Mouse (Mus musculus): ENCODE measurements around the gene Nsd2. TPM values are rescaled to one million over a fixed set of nuclear protein-coding genes. Genes with fewer than 3 reads are reported as not detected.

Nsd2 gene
- polyA plus RNA-seq, 1 experiment from 2014 or later, result 81.6 TPM

DNA sequence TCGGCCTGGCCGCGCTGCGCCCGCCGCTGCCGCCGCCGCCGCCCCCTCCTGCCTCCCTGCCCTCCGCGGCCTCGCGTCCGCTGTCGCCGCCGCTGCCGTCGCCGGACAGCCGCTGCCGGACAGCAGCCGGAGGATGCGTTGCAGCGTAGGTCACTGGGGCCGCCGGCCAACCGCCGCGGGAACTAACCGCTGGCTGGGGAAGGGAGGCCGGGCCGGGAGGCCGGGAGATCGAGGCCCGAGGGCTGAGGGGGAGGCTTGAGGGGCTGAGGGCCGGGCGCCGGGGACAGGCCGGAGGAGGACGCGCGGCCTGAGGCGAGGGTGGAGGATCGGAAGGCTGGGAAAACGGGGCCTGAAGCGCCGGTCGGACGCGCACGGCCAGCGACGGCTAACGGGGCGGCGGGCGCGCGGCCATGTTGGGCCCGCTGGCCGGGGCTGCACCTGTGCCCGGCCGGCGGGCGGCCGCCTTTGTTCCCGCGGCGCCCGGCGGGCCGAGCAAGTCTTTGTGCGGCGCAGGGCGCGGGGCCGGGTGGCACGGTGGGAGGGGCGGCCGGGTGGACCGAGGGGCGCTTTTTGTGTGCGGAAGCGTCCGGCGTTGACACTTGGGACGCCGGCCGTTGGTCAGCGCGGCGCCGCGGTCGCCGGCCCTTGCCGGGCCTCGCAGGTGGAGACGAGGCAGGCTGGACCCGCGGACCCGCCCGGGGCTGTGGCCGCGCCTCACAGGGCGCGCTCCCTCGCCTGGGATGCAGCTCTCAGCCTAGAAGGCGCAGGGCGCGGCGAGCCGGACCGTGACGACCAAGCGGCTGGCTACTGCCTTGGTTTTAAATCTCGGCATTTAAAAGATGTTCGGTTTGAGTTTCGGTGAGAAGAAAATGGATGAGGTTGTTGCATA, 452 bp downstream of the Nsd2 start:
- WGBS, result under 1% methylated on average over 106 of the region's 121 CpGs
- ATAC-seq (replicated peaks), result peak; percentile 23
- H3K36me3 ChIP-seq (replicated peaks), result no peaks in the 10 kb centered on the region
- peaks cover 50% of the 10 kb centered on the region for H3K4me1 ChIP-seq
- peak overlapping the region; percentile 65 for H3K4me2 ChIP-seq
- peak overlapping the region; percentile 99 for H3K4me3 ChIP-seq
- no peaks in the 10 kb centered on the region for H3K27me3 ChIP-seq (replicated peaks)
- H3K9me3 ChIP-seq, result no peaks in the 10 kb centered on the region
- H3K27ac ChIP-seq, result peak overlapping the region; percentile 100
- H3K9ac ChIP-seq, result peak overlapping the region; percentile 98

GRCm38 (mm10) chr5:33821901-33822427, 1.4 kb downstream of the Nsd2 start:
- H3K9ac ChIP-seq, result peak overlapping the region; percentile 31; the same call in 1 of the 2 replicates

GRCm38 (mm10) chr5:33822456-33822855, 1.9 kb downstream of the Nsd2 start:
- no peaks in the 10 kb centered on the region for H3K9me3 ChIP-seq
- ATAC-seq (replicated peaks), result no peak
- H3K4me1 ChIP-seq, result peaks cover 52% of the 10 kb centered on the region
- H3K36me3 ChIP-seq (replicated peaks), result no peaks in the 10 kb centered on the region
- H3K9ac ChIP-seq, result peak overlapping the region; percentile 31; the same call in 1 of the 2 replicates
- H3K4me3 ChIP-seq, result peak overlapping the region; percentile 99
- H3K27me3 ChIP-seq (replicated peaks), result no peaks in the 10 kb centered on the region
- 24% methylated on average over 3 of the region's 3 CpGs for WGBS
- H3K4me2 ChIP-seq, result peak overlapping the region; percentile 65
- H3K27ac ChIP-seq, result no peak overlapping the region

More at GRCm38 (mm10) chr5:33821901-33822427, 1.4 kb downstream of the Nsd2 start:
- ATAC-seq (replicated peaks), result no peak
- Histone ChIP-seq H3K4me2 (peak overlapping the region; percentile 65), H3K4me1 (peaks cover 52% of the 10 kb centered on the region), H3K27ac (peak overlapping the region; percentile 100; the same call in 1 of the 2 replicates), H3K36me3 (replicated peaks) (no peaks in the 10 kb centered on the region), H3K4me3 (peak overlapping the region; percentile 99), H3K9me3 (no peaks in the 10 kb centered on the region), H3K27me3 (replicated peaks) (no peaks in the 10 kb centered on the region)
- 32% methylated on average over 2 of the region's 2 CpGs for WGBS

- Histone ChIP-seq H3K9ac (no peak overlapping the region), H3K9me3 (no peaks in the 10 kb centered on the region), H3K4me2 (no peak overlapping the region), H3K4me1 (peaks cover 40% of the 10 kb centered on the region), H3K4me3 (no peak overlapping the region), H3K36me3 (replicated peaks) (no peaks in the 10 kb centered on the region), H3K27me3 (replicated peaks) (no peaks in the 10 kb centered on the region), H3K27ac (0 out of 2 replicates have a peak overlapping the region, but pooled peaks have one; percentile 23)
- no peak for ATAC-seq (replicated peaks)
These were observed 5.5 kb downstream of the Nsd2 start for GRCm38 (mm10) chr5:33826001-33826400.

GRCm38 (mm10) chr5:33828107-33828506, 7.6 kb downstream of the Nsd2 start:
- Histone ChIP-seq H3K9me3 (no peaks in the 10 kb centered on the region), H3K4me1 (peaks cover 26% of the 10 kb centered on the region), H3K4me3 (no peak overlapping the region), H3K27me3 (replicated peaks) (no peaks in the 10 kb centered on the region), H3K36me3 (replicated peaks) (no peaks in the 10 kb centered on the region), H3K4me2 (no peak overlapping the region), H3K27ac (no peak overlapping the region), H3K9ac (no peak overlapping the region)
- no peak for ATAC-seq (replicated peaks)
- WGBS, result 83% methylated on average over 8 of the region's 8 CpGs

DNA sequence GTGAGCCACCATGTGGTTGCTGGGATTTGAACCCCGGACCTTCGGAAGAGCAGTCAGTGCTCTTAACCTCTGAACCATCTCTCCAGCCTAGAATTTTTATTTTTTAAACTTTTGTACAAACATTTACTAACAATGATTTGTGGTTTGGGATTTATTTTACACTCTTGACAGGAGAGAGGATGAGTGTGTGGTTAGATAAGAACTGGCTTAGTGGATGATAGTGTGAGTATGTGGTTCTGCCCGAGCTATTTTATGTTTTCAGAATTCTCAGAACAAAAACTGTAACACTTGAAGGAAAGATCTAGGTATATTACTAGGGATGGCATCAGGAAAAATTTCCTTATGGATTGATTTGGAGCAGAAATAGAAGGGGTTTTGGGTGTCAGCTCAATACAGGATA, 9.4 kb downstream of the Nsd2 start:
- no peak overlapping the region for H3K27ac ChIP-seq
- no peak overlapping the region for H3K9ac ChIP-seq
- peaks cover 11% of the 10 kb centered on the region; the same call in 1 of the 2 replicates for H3K4me1 ChIP-seq
- no peak for ATAC-seq (replicated peaks)
- no peaks in the 10 kb centered on the region for H3K36me3 ChIP-seq (replicated peaks)
- H3K27me3 ChIP-seq (replicated peaks), result no peaks in the 10 kb centered on the region
- no peak overlapping the region for H3K4me3 ChIP-seq
- 92% methylated on average over 3 of the region's 3 CpGs for WGBS
- H3K9me3 ChIP-seq, result no peaks in the 10 kb centered on the region
- H3K4me2 ChIP-seq, result no peak overlapping the region

DNA sequence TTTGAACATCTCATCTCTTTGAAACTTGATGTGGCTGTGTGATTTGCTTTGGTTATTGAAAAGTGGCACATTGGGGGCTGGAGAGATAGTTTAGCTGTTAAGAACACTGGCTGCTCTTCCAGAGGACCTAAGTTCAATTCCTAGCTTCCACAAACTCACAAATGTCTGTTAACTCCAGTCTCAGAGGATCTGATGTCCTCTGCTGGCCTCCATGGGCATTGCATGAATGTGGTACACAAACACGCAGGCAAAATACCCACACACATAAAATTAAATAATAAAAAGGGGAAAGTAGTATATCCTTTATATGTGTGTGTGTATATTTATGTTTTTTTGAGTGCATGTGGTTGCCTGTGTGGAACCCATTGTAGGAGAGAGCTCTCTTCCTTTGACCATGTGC, 10.3 kb downstream of the Nsd2 start:
- H3K27ac ChIP-seq, result no peak overlapping the region
- no peak overlapping the region for H3K9ac ChIP-seq
- 74% methylated on average over 1 of the region's 1 CpGs for WGBS
- no peaks in the 10 kb centered on the region for H3K36me3 ChIP-seq (replicated peaks)
- no peak overlapping the region for H3K4me3 ChIP-seq
- H3K27me3 ChIP-seq (replicated peaks), result no peaks in the 10 kb centered on the region
- 0 out of 2 replicates have a peak, but pooled peaks cover 3% of the 10 kb centered on the region for H3K4me1 ChIP-seq
- ATAC-seq (replicated peaks), result no peak
- H3K9me3 ChIP-seq, result no peaks in the 10 kb centered on the region
- H3K4me2 ChIP-seq, result no peak overlapping the region

DNA sequence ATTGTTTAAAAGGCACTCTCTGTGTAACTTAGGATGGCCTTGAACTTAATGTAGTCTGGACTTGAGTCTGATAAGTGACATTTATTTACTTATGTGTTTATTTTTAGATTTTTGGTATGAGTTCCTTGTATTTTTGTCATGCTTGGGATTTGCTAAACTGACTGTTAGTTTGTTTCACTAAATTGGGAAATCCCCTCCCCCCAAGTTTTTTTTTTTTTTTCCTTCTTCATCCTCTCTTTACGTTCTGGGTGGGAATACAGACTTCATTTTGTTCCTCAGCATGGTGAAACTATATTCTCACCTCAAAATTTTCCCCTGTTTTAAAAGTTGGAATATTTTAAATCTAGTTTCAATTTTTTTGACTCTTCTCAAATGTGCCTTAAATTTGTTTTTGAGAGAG, 20.8 kb downstream of the Nsd2 start:
- 91% methylated on average over 1 of the region's 1 CpGs for WGBS
- H3K27ac ChIP-seq, result no peak overlapping the region

GRCm38 (mm10) chr5:33842549-33842948, 22.0 kb downstream of the Nsd2 start:
- ATAC-seq (replicated peaks), result no peak
- Histone ChIP-seq H3K36me3 (replicated peaks) (peaks cover 4% of the 10 kb centered on the region; the same call in 1 of the 2 replicates), H3K9ac (no peak overlapping the region), H3K27ac (no peak overlapping the region), H3K4me1 (no peaks in the 10 kb centered on the region; the same call in 1 of the 2 replicates), H3K4me2 (no peak overlapping the region), H3K9me3 (no peaks in the 10 kb centered on the region), H3K27me3 (replicated peaks) (no peaks in the 10 kb centered on the region), H3K4me3 (no peak overlapping the region)
- 88% methylated on average over 4 of the region's 4 CpGs for whole genome bisulfite sequencing

More for the DNA sequence above, 20.8 kb downstream of the Nsd2 start:
- Histone ChIP-seq H3K4me1 (no peaks in the 10 kb centered on the region), H3K9ac (no peak overlapping the region), H3K9me3 (no peaks in the 10 kb centered on the region), H3K4me2 (no peak overlapping the region), H3K27me3 (replicated peaks) (no peaks in the 10 kb centered on the region), H3K4me3 (no peak overlapping the region), H3K36me3 (replicated peaks) (peaks cover 3% of the 10 kb centered on the region; the same call in 1 of the 2 replicates)
- ATAC-seq (replicated peaks), result no peak

- no peak overlapping the region for H3K4me2 ChIP-seq
- H3K9me3 ChIP-seq, result no peaks in the 10 kb centered on the region
- H3K36me3 ChIP-seq (replicated peaks), result peaks cover 14% of the 10 kb centered on the region; the same call in 1 of the 2 replicates
- no peak overlapping the region for H3K4me3 ChIP-seq
- no peaks in the 10 kb centered on the region for H3K27me3 ChIP-seq (replicated peaks)
- no peaks in the 10 kb centered on the region; the same call in 1 of the 2 replicates for H3K4me1 ChIP-seq
- ATAC-seq (replicated peaks), result no peak
- WGBS, result 92% methylated on average over 4 of the region's 4 CpGs
- H3K27ac ChIP-seq, result no peak overlapping the region
- no peak overlapping the region for H3K9ac ChIP-seq
These were observed 30.9 kb downstream of the Nsd2 start for GRCm38 (mm10) chr5:33851466-33851865.

- Histone ChIP-seq H3K9me3 (no peaks in the 10 kb centered on the region), H3K4me2 (no peak overlapping the region), H3K27ac (no peak overlapping the region), H3K9ac (no peak overlapping the region), H3K36me3 (replicated peaks) (peaks cover 23% of the 10 kb centered on the region; the same call in 1 of the 2 replicates), H3K4me3 (no peak overlapping the region), H3K27me3 (replicated peaks) (no peaks in the 10 kb centered on the region), H3K4me1 (no peaks in the 10 kb centered on the region)
- 98% methylated on average over 1 of the region's 1 CpGs for WGBS
- ATAC-seq (replicated peaks), result no peak
These were observed 32.6 kb downstream of the Nsd2 start for GRCm38 (mm10) chr5:33853086-33853485.

- Histone ChIP-seq H3K27me3 (replicated peaks) (no peaks in the 10 kb centered on the region), H3K27ac (no peak overlapping the region), H3K9ac (no peak overlapping the region), H3K4me2 (no peak overlapping the region), H3K4me3 (no peak overlapping the region), H3K36me3 (replicated peaks) (peaks cover 26% of the 10 kb centered on the region; the same call in 1 of the 2 replicates), H3K4me1 (no peaks in the 10 kb centered on the region), H3K9me3 (no peaks in the 10 kb centered on the region)
- 68% methylated on average over 2 of the region's 2 CpGs for WGBS
- ATAC-seq (replicated peaks), result no peak
These were observed 33.5 kb downstream of the Nsd2 start for GRCm38 (mm10) chr5:33854019-33854418.
